Mouse (Mus musculus) kidney, postnatal 0 days (tissue): Measurements from ENCODE around the gene Armc2. TPM values are rescaled to one million over a fixed set of nuclear protein-coding genes. Genes with fewer than 3 reads are reported as not detected.

Experiments used
- ATAC-seq: fragments of 200-750 bp; cut with Nextera tagmentation; replicated peaks from 2 replicates; pipeline ENCODE4 v1.8.0; 2017; ENCODE audit warnings: low read depth, moderate number of reproducible peaks, moderate TSS enrichment, moderate library complexity; ENCODE audit not compliant: low FRiP score
- DNase-seq: peaks from one replicate; pipeline ENCODE4 v3.0.0-alpha.2; 2016; ENCODE audit warnings: low spot score
- H3K27ac ChIP-seq: fragments of 300-500 bp; sonication (generic); 2 replicates; pipeline ENCODE4 v1.5.1; 2014; ENCODE audit warnings: mild to moderate bottlenecking
- H3K27me3 ChIP-seq: fragments of 300-500 bp; sonication (generic); 2 replicates; pipeline ENCODE4 v1.6.1; 2014; ENCODE audit warnings: low read length, mixed read lengths; ENCODE audit not compliant: insufficient read depth
- H3K36me3 ChIP-seq: fragments of 300-500 bp; sonication (generic); 2 replicates; pipeline ENCODE4 v1.6.1; 2014; ENCODE audit warnings: low read length, mixed read lengths; ENCODE audit not compliant: insufficient read depth
- H3K4me1 ChIP-seq: fragments of 300-500 bp; sonication (generic); replicated peaks from 2 replicates; pipeline ENCODE4 v1.6.1; 2014; ENCODE audit warnings: antibody characterized with exemption, low read length, mixed read lengths; ENCODE audit not compliant: insufficient read depth
- H3K4me2 ChIP-seq: fragments of 300-500 bp; sonication (generic); 2 replicates; pipeline ENCODE4 v1.6.1; 2014; ENCODE audit warnings: mild to moderate bottlenecking, low read length, moderate library complexity, mixed read lengths
- H3K4me3 ChIP-seq: fragments of 300-500 bp; sonication (generic); replicated peaks from 2 replicates; pipeline ENCODE4 v1.5.1; 2014; ENCODE audit warnings: low read depth, low read length
- H3K9ac ChIP-seq: fragments of 300-500 bp; sonication (generic); 2 replicates; pipeline ENCODE4 v1.6.1; 2014; ENCODE audit warnings: low read depth, low read length
- H3K9me3 ChIP-seq: fragments of 300-500 bp; sonication (generic); replicated peaks from 2 replicates; pipeline ENCODE4 v1.6.1; 2016; ENCODE audit warnings: low read length, inconsistent platforms, mixed read lengths
- CTCF ChIP-seq: IDR thresholded peaks from 2 replicates; pipeline ENCODE4 v1.5.1; 2016; ENCODE audit warnings: antibody characterized with exemption, low read depth, mild to moderate bottlenecking, moderate library complexity
- WGBS: fragments of 180-500 bp; shearing (Covaris S2); extraction: QIAGEN DNeasy Blood & Tissue Kit; methylation state at CpG from one replicate; pipeline ENCODE4 v1.1.7; 2014; 5-methylcytosine and 5-hydroxymethylcytosine counted together
- polyA plus RNA-seq: library from polyadenylated mRNA; unstranded; fragments of >200 nt; fragmentation: Nextera tagmentation; extraction: Ambion mirVana; gene quantifications from 2 replicates; pipeline ENCODE4 v1.2.1, GENCODE M21; 2015

The Armc2 gene
- polyA plus RNA-seq: 0.71 and 1.4 TPM in 2 replicates

- ATAC-seq: peak; percentile 90
- peak within 1 kb of the TSS; percentile 45 for H3K4me3 ChIP-seq
- peak; percentile 75 for DNase-seq
- no peaks in the 10 kb centered on the region for H3K9me3 ChIP-seq
- peak within 1 kb of the TSS; percentile 43; the same call in 1 of the 2 replicates for H3K9ac ChIP-seq
- H3K4me2 ChIP-seq: peak within 1 kb of the TSS; percentile 60
- H3K36me3 ChIP-seq: no peaks in the 10 kb centered on the region
- 2% methylated on average over 55 of the region's 58 CpGs for WGBS
- no peaks in the 10 kb centered on the region for H3K27me3 ChIP-seq
- H3K27ac ChIP-seq: no peak within 1 kb of the TSS
- TF ChIP-seq CTCF: no peak
- H3K4me1 ChIP-seq: no peaks in the 10 kb centered on the region
These were observed at the start of gene Armc2 for GRCm38 (mm10) chr10:42018016-42018949. Armc2 (minus strand) TSS chr10:42018442.

GRCm38 (mm10) chr10:42064446-42064845, 46.2 kb upstream of the Armc2 start:
- H3K4me2 ChIP-seq: no peak overlapping the region
- H3K4me3 ChIP-seq: no peak overlapping the region
- DNase-seq (no peak), ATAC-seq (no peak)
- H3K4me1 ChIP-seq: no peaks in the 10 kb centered on the region
- no peak for TF ChIP-seq CTCF
- no peak overlapping the region for H3K27ac ChIP-seq
- H3K36me3 ChIP-seq: no peaks in the 10 kb centered on the region
- H3K27me3 ChIP-seq: no peaks in the 10 kb centered on the region
- 53% methylated on average over 5 of the region's 5 CpGs for WGBS
- no peaks in the 10 kb centered on the region for H3K9me3 ChIP-seq
- H3K9ac ChIP-seq: no peak overlapping the region

- H3K4me1 ChIP-seq: no peaks in the 10 kb centered on the region
- DNase-seq: no peak
- H3K36me3 ChIP-seq: no peaks in the 10 kb centered on the region
- WGBS: 97% methylated on average over 8 of the region's 8 CpGs
- H3K4me3 ChIP-seq: no peak overlapping the region
- H3K27ac ChIP-seq: no peak overlapping the region
- no peak for TF ChIP-seq CTCF
- H3K27me3 ChIP-seq: no peaks in the 10 kb centered on the region
- no peak for ATAC-seq
- H3K4me2 ChIP-seq: no peak overlapping the region
- no peak overlapping the region for H3K9ac ChIP-seq
- H3K9me3 ChIP-seq: no peaks in the 10 kb centered on the region
These were observed 41.3 kb upstream of the Armc2 start for GRCm38 (mm10) chr10:42059522-42059921.

GRCm38 (mm10) chr10:42057746-42058145, 39.5 kb upstream of the Armc2 start:
- WGBS: 53% methylated on average over 12 of the region's 12 CpGs
- DNase-seq: no peak
- Histone ChIP-seq H3K4me3 (no peak overlapping the region), H3K9ac (no peak overlapping the region), H3K4me2 (peak overlapping the region; percentile 19; the same call in 1 of the 2 replicates), H3K36me3 (no peaks in the 10 kb centered on the region), H3K9me3 (no peaks in the 10 kb centered on the region), H3K4me1 (no peaks in the 10 kb centered on the region), H3K27ac (no peak overlapping the region), H3K27me3 (no peaks in the 10 kb centered on the region)
- no peak for ATAC-seq
- no peak for TF ChIP-seq CTCF

- no peak overlapping the region for H3K9ac ChIP-seq
- peak overlapping the region; percentile 19 for H3K4me2 ChIP-seq
- no peak overlapping the region for H3K27ac ChIP-seq
- DNase-seq: no peak
- TF ChIP-seq CTCF: no peak
- no peaks in the 10 kb centered on the region for H3K36me3 ChIP-seq
- no peak for ATAC-seq
- H3K9me3 ChIP-seq: no peaks in the 10 kb centered on the region
- no peak overlapping the region for H3K4me3 ChIP-seq
- H3K27me3 ChIP-seq: no peaks in the 10 kb centered on the region
- 21% methylated on average over 11 of the region's 11 CpGs for WGBS
- H3K4me1 ChIP-seq: no peaks in the 10 kb centered on the region
These were observed 39.0 kb upstream of the Armc2 start for GRCm38 (mm10) chr10:42057231-42057601.

- ATAC-seq (no peak), DNase-seq (no peak)
- Histone ChIP-seq H3K4me1 (no peaks in the 10 kb centered on the region), H3K36me3 (no peaks in the 10 kb centered on the region), H3K4me3 (no peak overlapping the region), H3K27ac (no peak overlapping the region), H3K9me3 (no peaks in the 10 kb centered on the region), H3K27me3 (no peaks in the 10 kb centered on the region), H3K9ac (no peak overlapping the region), H3K4me2 (peak overlapping the region; percentile 19; the same call in 1 of the 2 replicates)
- 79% methylated on average over 18 of the region's 18 CpGs for WGBS
- TF ChIP-seq CTCF: no peak
These were observed 38.4 kb upstream of the Armc2 start for GRCm38 (mm10) chr10:42056486-42057230.
